Mouse (Mus musculus) cortical plate, adult 2 months (tissue): ENCODE results near the gene Tbce.

Experiments used
- CTCF ChIP-seq: fragments of 200-500 bp; IDR thresholded peaks from 2 replicates; pipeline ENCODE4 v1.5.1; 2011; ENCODE audit warnings: mild to moderate bottlenecking, control low read depth, low read length; ENCODE audit not compliant: insufficient read depth; ENCODE audit errors: extremely low read depth
- POLR2A ChIP-seq: fragments of 200-500 bp; IDR thresholded peaks from 2 replicates; pipeline ENCODE4 v1.6.1; 2011; ENCODE audit warnings: mild to moderate bottlenecking, low read length, control low read depth; ENCODE audit not compliant: insufficient read depth; ENCODE audit errors: extremely low read depth

DNA sequence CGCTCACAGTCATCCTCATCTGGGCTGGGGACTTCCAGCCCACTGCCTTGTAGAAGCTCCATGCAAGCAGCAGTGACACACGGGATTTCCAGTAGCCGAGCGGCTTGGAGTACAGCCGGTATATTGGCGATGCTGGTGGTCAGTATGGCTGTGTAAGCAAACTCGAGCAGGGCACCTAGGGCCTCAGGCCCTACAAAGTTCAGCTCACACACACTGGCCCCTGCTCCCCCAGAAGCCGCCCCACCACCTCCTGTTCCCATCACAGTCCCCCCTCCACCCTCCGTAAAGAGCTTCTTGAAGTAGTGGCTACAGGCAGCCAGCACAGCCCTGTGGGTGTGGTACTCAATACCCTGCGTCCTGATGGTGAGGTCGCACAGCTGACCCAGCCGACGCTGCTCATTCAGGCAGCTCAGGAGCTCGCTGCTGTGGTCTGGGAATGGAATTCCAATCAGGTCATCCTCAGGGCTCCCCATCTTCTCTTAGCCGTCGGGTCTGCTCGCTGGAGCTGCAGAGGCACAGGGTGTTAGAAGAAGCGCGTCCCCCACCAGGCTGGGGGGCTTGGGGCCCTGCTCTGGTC, 74.0 kb downstream of the Tbce start:
- TF ChIP-seq POLR2A (no peak), CTCF (no peak)
